Mouse (Mus musculus) limb, embryonic 11.5 days (tissue): ENCODE measurements around the gene Gpr156. TPM values are rescaled to one million over a fixed set of nuclear protein-coding genes. Genes with fewer than 3 reads are reported as not detected.
A peak's percentile ranks its signal among the peaks of the same experiment; 100 is the strongest.

ENCODE experiments used
- ATAC-seq: fragments of 200-750 bp; cut with Nextera tagmentation; 2 replicates; pipeline ENCODE4 v1.8.0; 2017; ENCODE audit warnings: low read depth; ENCODE audit not compliant: insufficient number of reproducible peaks, low FRiP score, low TSS enrichment
- DNase-seq: peaks from one replicate; pipeline ENCODE4 v3.0.0-alpha.2; 2015; ENCODE audit warnings: low spot score
- H3K27ac ChIP-seq: fragments of 300-500 bp; sonication (generic); replicated peaks from 2 replicates; pipeline ENCODE4 v1.5.1; 2014; ENCODE audit warnings: low read depth, mild to moderate bottlenecking, low read length
- H3K27me3 ChIP-seq: fragments of 300-500 bp; sonication (generic); 2 replicates; pipeline ENCODE4 v1.6.1; 2014; ENCODE audit warnings: mild to moderate bottlenecking, low read length, mixed read lengths; ENCODE audit not compliant: control insufficient read depth, insufficient read depth
- H3K36me3 ChIP-seq: fragments of 300-500 bp; sonication (generic); 2 replicates; pipeline ENCODE4 v1.6.1; 2014; ENCODE audit warnings: mild to moderate bottlenecking, low read length, moderate library complexity, mixed read lengths; ENCODE audit not compliant: control insufficient read depth, insufficient read depth
- H3K4me1 ChIP-seq: fragments of 300-500 bp; sonication (generic); 2 replicates; pipeline ENCODE4 v1.6.1; 2014; ENCODE audit warnings: low read length, mixed read lengths; ENCODE audit not compliant: control insufficient read depth, insufficient read depth
- H3K4me2 ChIP-seq: fragments of 300-500 bp; sonication (generic); 2 replicates; pipeline ENCODE4 v1.6.1; 2014; ENCODE audit warnings: low read depth, mild to moderate bottlenecking, moderate library complexity; ENCODE audit not compliant: severe bottlenecking
- H3K4me3 ChIP-seq: fragments of 300-500 bp; sonication (generic); 2 replicates; pipeline ENCODE4 v1.5.1; 2014; ENCODE audit warnings: low read depth, low read length
- H3K9ac ChIP-seq: fragments of 300-500 bp; sonication (generic); 2 replicates; pipeline ENCODE4 v1.6.1; 2014; ENCODE audit warnings: mild to moderate bottlenecking, low read length
- H3K9me3 ChIP-seq: fragments of 300-500 bp; sonication (generic); 2 replicates; pipeline ENCODE4 v1.6.1; 2016; ENCODE audit warnings: low read length; ENCODE audit not compliant: control insufficient read depth
- WGBS: fragments of 180-500 bp; shearing (Covaris S2); extraction: QIAGEN DNeasy Blood & Tissue Kit; methylation state at CpG from one replicate; pipeline ENCODE4 v1.1.7; 2014; 5-methylcytosine and 5-hydroxymethylcytosine counted together
- polyA plus RNA-seq: library from polyadenylated mRNA; unstranded; fragments of >200 nt; fragmentation: Nextera tagmentation; extraction: Ambion mirVana; gene quantifications from 2 replicates; pipeline ENCODE4 v1.2.1, GENCODE M21; 2014

The Gpr156 gene
- polyA plus RNA-seq, 1 experiment from 2014 or later = 0.80 TPM

GRCm38 (mm10) chr16:37878951-37879505 is 37.3 kb upstream of the Gpr156 start:
- no peaks in the 10 kb centered on the region for H3K9me3 ChIP-seq
- no peak overlapping the region for H3K4me3 ChIP-seq
- 94% methylated on average over 7 of the region's 7 CpGs for WGBS
- no peak overlapping the region for H3K27ac ChIP-seq
- no peaks in the 10 kb centered on the region for H3K4me1 ChIP-seq
- ATAC-seq (no peak), DNase-seq (no peak)
- H3K36me3 ChIP-seq = peaks cover 17% of the 10 kb centered on the region
- no peak overlapping the region for H3K9ac ChIP-seq
- no peak overlapping the region for H3K4me2 ChIP-seq
- H3K27me3 ChIP-seq = no peaks in the 10 kb centered on the region

DNA sequence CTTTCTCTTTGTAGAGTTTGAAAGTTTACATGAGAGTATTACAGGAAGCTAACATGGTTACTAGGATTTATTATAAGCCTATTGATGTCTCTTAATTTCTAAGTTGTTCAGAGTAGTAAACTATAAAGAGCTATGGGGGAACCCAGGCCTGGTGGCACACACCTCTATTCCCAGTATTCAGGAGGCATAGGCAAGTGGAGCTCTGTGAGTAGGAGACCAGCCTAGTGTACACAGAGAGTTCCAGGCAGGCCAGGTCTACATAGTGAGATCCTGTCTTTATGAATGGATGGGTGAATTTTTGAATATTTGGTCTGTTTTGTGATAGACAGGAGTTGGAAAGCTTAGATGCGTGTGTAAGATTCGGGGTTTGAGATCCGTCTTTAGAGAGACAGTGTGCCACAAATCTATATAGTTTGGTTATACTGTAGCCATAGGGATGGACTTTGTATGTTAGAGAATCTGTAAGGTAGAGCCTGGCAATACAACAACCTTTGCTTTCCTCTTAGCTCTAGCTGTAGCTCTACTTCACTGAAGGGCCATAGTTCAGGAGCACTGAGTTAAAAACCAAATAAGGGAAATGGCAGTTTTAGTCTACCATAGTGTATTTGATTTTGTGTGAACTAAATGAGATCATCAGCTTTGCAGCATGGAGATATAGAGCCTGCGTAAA is 36.4 kb upstream of the Gpr156 start:
- no peaks in the 10 kb centered on the region for H3K27me3 ChIP-seq
- peaks cover 17% of the 10 kb centered on the region for H3K36me3 ChIP-seq
- 95% methylated on average over 4 of the region's 4 CpGs for WGBS
- DNase-seq (no peak), ATAC-seq (no peak)
- H3K4me3 ChIP-seq = no peak overlapping the region
- no peak overlapping the region for H3K27ac ChIP-seq
- no peak overlapping the region for H3K9ac ChIP-seq
- no peak overlapping the region for H3K4me2 ChIP-seq
- H3K9me3 ChIP-seq = no peaks in the 10 kb centered on the region
- no peaks in the 10 kb centered on the region for H3K4me1 ChIP-seq

DNA sequence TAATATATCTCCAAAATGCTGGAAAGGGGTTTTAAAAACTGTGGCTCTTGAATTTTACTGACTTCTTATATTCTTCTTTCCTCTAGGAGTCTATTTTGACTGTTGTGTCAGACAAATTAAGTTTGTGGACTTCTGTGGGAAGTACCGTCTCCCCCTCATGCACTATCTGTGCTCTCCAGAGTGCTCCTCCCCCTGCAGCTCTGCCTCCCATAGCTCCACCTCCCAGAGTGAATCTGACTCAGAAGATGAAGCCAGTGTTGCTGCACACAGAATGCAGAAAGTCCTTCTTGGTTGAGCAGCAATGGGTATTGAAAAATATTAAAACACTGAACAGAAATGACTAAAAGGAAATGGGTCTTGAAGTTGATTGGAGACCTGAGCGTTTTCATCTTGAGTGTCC is 35.1 kb upstream of the Gpr156 start:
- ATAC-seq = no peak
- Histone ChIP-seq H3K36me3 (peaks cover 17% of the 10 kb centered on the region), H3K4me3 (no peak overlapping the region), H3K9me3 (no peaks in the 10 kb centered on the region), H3K27ac (no peak overlapping the region), H3K27me3 (no peaks in the 10 kb centered on the region), H3K4me2 (no peak overlapping the region), H3K9ac (no peak overlapping the region), H3K4me1 (no peaks in the 10 kb centered on the region)
- no peak for DNase-seq
- WGBS = 88% methylated on average over 2 of the region's 2 CpGs

GRCm38 (mm10) chr16:37888986-37889385 is 27.3 kb upstream of the Gpr156 start:
- 87% methylated on average over 3 of the region's 3 CpGs for WGBS
- H3K36me3 ChIP-seq = no peaks in the 10 kb centered on the region
- peaks cover 8% of the 10 kb centered on the region for H3K4me1 ChIP-seq
- DNase-seq (no peak), ATAC-seq (no peak)
- no peak overlapping the region for H3K4me3 ChIP-seq
- no peak overlapping the region for H3K9ac ChIP-seq
- H3K4me2 ChIP-seq = no peak overlapping the region
- no peak overlapping the region for H3K27ac ChIP-seq
- H3K27me3 ChIP-seq = no peaks in the 10 kb centered on the region
- no peaks in the 10 kb centered on the region for H3K9me3 ChIP-seq

DNA sequence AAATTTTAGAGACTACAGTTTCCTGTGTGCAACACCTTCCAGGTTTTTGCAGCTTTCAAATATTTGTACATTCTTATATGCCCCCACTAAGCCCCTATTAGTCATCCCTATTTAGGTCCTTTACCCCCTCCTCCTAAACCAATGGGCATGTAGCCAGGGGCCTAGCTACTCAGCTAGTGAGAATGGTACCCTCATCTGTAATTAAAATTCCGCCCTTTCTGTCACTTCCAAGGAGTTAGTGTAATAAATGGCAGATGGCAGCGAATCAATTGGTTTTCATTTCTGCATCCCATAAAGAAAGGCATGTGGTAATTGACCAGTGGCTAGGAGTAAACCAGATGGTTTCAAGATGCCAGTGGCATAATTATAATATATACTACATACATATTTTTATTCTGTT is 23.6 kb upstream of the Gpr156 start:
- H3K9ac ChIP-seq = no peak overlapping the region
- H3K4me1 ChIP-seq = peaks cover 12% of the 10 kb centered on the region
- H3K27me3 ChIP-seq = no peaks in the 10 kb centered on the region
- H3K4me3 ChIP-seq = no peak overlapping the region
- H3K36me3 ChIP-seq = no peaks in the 10 kb centered on the region
- no peak for DNase-seq
- no peak overlapping the region for H3K27ac ChIP-seq
- H3K9me3 ChIP-seq = no peaks in the 10 kb centered on the region
- ATAC-seq = no peak
- 16% methylated on average over 2 of the region's 2 CpGs for WGBS
- no peak overlapping the region for H3K4me2 ChIP-seq

DNA sequence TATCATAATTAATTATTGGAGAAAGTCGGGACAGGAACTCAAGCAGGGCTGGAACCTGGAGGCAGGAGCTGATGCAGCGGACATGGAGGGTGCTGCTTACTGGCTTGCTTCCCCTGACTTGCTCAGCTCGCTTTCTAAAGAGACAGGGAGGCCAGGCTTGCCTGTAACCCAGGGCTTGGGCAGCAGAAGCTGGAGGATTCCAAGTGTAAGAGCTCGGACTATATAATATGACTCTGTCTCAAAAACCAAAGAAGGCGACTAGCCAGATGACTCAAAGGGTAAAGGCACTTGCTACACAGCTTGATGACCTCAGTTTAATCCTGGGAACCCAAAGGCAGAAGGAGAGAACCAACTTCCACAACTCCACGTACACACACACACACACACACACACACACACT is 22.9 kb upstream of the Gpr156 start:
- Histone ChIP-seq H3K27ac (no peak overlapping the region), H3K9me3 (no peaks in the 10 kb centered on the region), H3K4me1 (peaks cover 17% of the 10 kb centered on the region), H3K4me2 (no peak overlapping the region), H3K27me3 (no peaks in the 10 kb centered on the region), H3K9ac (no peak overlapping the region), H3K4me3 (no peak overlapping the region), H3K36me3 (no peaks in the 10 kb centered on the region)
- no peak for DNase-seq
- ATAC-seq = no peak
- WGBS = 51% methylated on average over 6 of the region's 6 CpGs

DNA sequence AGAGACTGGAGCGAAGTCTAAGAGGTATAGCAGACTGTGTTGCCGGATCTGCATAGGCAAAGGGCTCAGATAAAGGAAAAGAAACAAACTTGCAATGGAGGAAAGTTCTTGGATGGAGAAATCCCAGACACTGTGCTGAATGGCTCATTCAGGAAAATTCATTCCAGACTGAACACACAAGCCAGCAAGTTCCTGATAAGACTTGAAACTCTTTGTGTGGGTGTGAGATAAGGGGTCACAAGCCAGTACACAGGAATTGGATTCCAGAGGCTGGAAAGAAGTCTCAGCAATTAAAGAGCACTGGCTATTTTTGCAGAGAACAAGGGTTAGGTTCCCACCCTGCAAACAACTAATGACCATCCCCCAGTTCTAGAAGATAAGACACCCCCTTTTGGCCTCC is 22.4 kb upstream of the Gpr156 start:
- H3K4me2 ChIP-seq = no peak overlapping the region
- no peak overlapping the region for H3K27ac ChIP-seq
- no peaks in the 10 kb centered on the region for H3K9me3 ChIP-seq
- H3K9ac ChIP-seq = no peak overlapping the region
- WGBS = 87% methylated on average over 2 of the region's 2 CpGs
- H3K4me3 ChIP-seq = no peak overlapping the region
- no peaks in the 10 kb centered on the region for H3K27me3 ChIP-seq
- ATAC-seq (no peak), DNase-seq (no peak)
- peaks cover 17% of the 10 kb centered on the region for H3K4me1 ChIP-seq
- no peaks in the 10 kb centered on the region for H3K36me3 ChIP-seq

- Histone ChIP-seq H3K4me1 (peaks cover 9% of the 10 kb centered on the region; the same call in 1 of the 2 replicates), H3K27ac (peak overlapping the region; percentile 21; the same call in 1 of the 2 replicates), H3K9me3 (no peaks in the 10 kb centered on the region), H3K27me3 (no peaks in the 10 kb centered on the region), H3K4me2 (no peak overlapping the region), H3K36me3 (no peaks in the 10 kb centered on the region), H3K4me3 (no peak overlapping the region), H3K9ac (no peak overlapping the region)
- DNase-seq (no peak), ATAC-seq (no peak)
- WGBS = 77% methylated on average over 5 of the region's 5 CpGs
Observed at GRCm38 (mm10) chr16:37898790-37899189, 17.5 kb upstream of the Gpr156 start.
